ENCODE assay signal across 10 mouse cellular contexts in genomic region chr4:139093196-139093530, GRCm38 (mm10). TPM values are rescaled to one million over a fixed set of nuclear protein-coding genes. Genes with fewer than 3 reads are reported as not detected.
DNase-seq lines count a peak whose midpoint lies in the region; ATAC-seq and TF ChIP-seq lines count a peak whose summit lies in the region.
"Had no signal": no experiment of that assay in that cellular context is flagged by ENCODE, and none has a peak within 500 bp of the region (broad histone marks: within the 10 kb centered on the region; RNA-seq: fewer than 3 reads in every experiment).

No protein-coding gene starts in this region.

- no peak for DNase-seq in kidney, adult 18-20 months
- no peak for DNase-seq in embryonic facial prominence, embryonic 11.5 days (ENCODE audit: low spot score)
- no peak for DNase-seq in intestine, embryonic 14.5 days (ENCODE audit: low spot score)
- DNase-seq in midbrain, postnatal 0 days (ENCODE audit: low spot score), result no peak
- DNase-seq in frontal cortex, postnatal 10 days (ENCODE audit: low spot score in 2 of 2), result no peak
- DNase-seq in gastrocnemius, adult 8-10 months (ENCODE audit: low spot score in 2 of 2), result no peak
- no peak for DNase-seq in kidney, postnatal 14 days
- DNase-seq: cerebellum, postnatal 36 days had no signal

- WGBS in kidney, embryonic 14.5 days, result 21% methylated on average over 13 of the region's 13 CpGs
- whole genome bisulfite sequencing in embryonic facial prominence, embryonic 11.5 days, result 14% methylated on average over 13 of the region's 13 CpGs
- WGBS in intestine, embryonic 14.5 days, result 25% methylated on average over 13 of the region's 13 CpGs
- WGBS in midbrain, postnatal 0 days, result 23% methylated on average over 13 of the region's 13 CpGs

- H3K9ac ChIP-seq in kidney, embryonic 14.5 days (ENCODE audit: low read depth, low read length), result peak overlapping the region; percentile 77; the same call in 1 of the 2 replicates
- peak overlapping the region; percentile 85 for H3K9ac ChIP-seq in embryonic facial prominence, embryonic 11.5 days (replicated peaks; ENCODE audit: low read length)
- peak overlapping the region; percentile 73 for H3K9ac ChIP-seq in intestine, embryonic 14.5 days (ENCODE audit: low read length)
- H3K9ac ChIP-seq in midbrain, postnatal 0 days (replicated peaks; ENCODE audit: low read length, poor library complexity, severe bottlenecking), result peak overlapping the region; percentile 51; the same call in 1 of the 2 replicates

- H3K9me3 ChIP-seq in kidney, embryonic 14.5 days (ENCODE audit: control insufficient read depth, low read length), result no peaks in the 10 kb centered on the region; the same call in 1 of the 2 replicates
- no peaks in the 10 kb centered on the region for H3K9me3 ChIP-seq in embryonic facial prominence, embryonic 11.5 days (replicated peaks; ENCODE audit: control insufficient read depth, low read length)
- peaks cover 8% of the 10 kb centered on the region for H3K9me3 ChIP-seq in intestine, embryonic 14.5 days (ENCODE audit: control insufficient read depth, low read length)
- no peaks in the 10 kb centered on the region for H3K9me3 ChIP-seq in midbrain, postnatal 0 days (ENCODE audit: low read length)

- H3K4me2 ChIP-seq in kidney, embryonic 14.5 days (replicated peaks; ENCODE audit: low read depth, low read length), result peak overlapping the region; percentile 97
- H3K4me2 ChIP-seq in embryonic facial prominence, embryonic 11.5 days (ENCODE audit: low read depth, low read length), result peak overlapping the region; percentile 82
- peak overlapping the region; percentile 89 for H3K4me2 ChIP-seq in intestine, embryonic 14.5 days (ENCODE audit: low read length)
- H3K4me2 ChIP-seq in midbrain, postnatal 0 days (ENCODE audit: low read depth, low read length, poor library complexity, severe bottlenecking), result peak overlapping the region; percentile 86

- H3K4me1 ChIP-seq in kidney, embryonic 14.5 days (ENCODE audit: control insufficient read depth, insufficient read depth, low read length), result peaks cover 22% of the 10 kb centered on the region
- H3K4me1 ChIP-seq in embryonic facial prominence, embryonic 11.5 days (ENCODE audit: control insufficient read depth, insufficient read depth, low read length), result peaks cover 3% of the 10 kb centered on the region; the same call in 1 of the 2 replicates
- H3K4me1 ChIP-seq in intestine, embryonic 14.5 days (replicated peaks; ENCODE audit: control insufficient read depth, insufficient read depth, low read length), result peaks cover 10% of the 10 kb centered on the region; the same call in 1 of the 2 replicates
- H3K4me1 ChIP-seq in midbrain, postnatal 0 days (ENCODE audit: insufficient read depth, low read length), result no peaks in the 10 kb centered on the region

- H3K36me3 ChIP-seq in kidney, embryonic 14.5 days (ENCODE audit: control insufficient read depth, insufficient read depth, low read length), result no peaks in the 10 kb centered on the region
- no peaks in the 10 kb centered on the region for H3K36me3 ChIP-seq in embryonic facial prominence, embryonic 11.5 days (replicated peaks; ENCODE audit: control insufficient read depth, insufficient read depth, low read depth, low read length)
- H3K36me3 ChIP-seq in intestine, embryonic 14.5 days (ENCODE audit: control insufficient read depth, insufficient read depth, low read length), result 0 out of 2 replicates have a peak, but pooled peaks cover 3% of the 10 kb centered on the region
- H3K36me3 ChIP-seq in midbrain, postnatal 0 days (ENCODE audit: insufficient read depth, low read length), result no peaks in the 10 kb centered on the region
- H3K36me3 ChIP-seq: G1E had no signal

- no peak for TF ChIP-seq CTCF in midbrain, postnatal 0 days (IDR thresholded peaks at IDR 0.05)

- no peak overlapping the region for H3K27ac ChIP-seq in kidney, embryonic 14.5 days (ENCODE audit: low read depth, low read length)
- no peak overlapping the region for H3K27ac ChIP-seq in embryonic facial prominence, embryonic 11.5 days (replicated peaks; ENCODE audit: low read depth, low read length)
- H3K27ac ChIP-seq in intestine, embryonic 14.5 days (ENCODE audit: low read depth), result no peak overlapping the region
- no peak overlapping the region for H3K27ac ChIP-seq in midbrain, postnatal 0 days (ENCODE audit: low read depth, low read length)

- peak; percentile 30 for ATAC-seq in kidney, embryonic 14.5 days (ENCODE audit: low FRiP score, low TSS enrichment)
- no peak for ATAC-seq in embryonic facial prominence, embryonic 11.5 days (replicated peaks; ENCODE audit: insufficient number of reproducible peaks, low FRiP score, low TSS enrichment, low read depth)
- no peak; the same call in 1 of the 2 replicates for ATAC-seq in intestine, embryonic 14.5 days (replicated peaks; ENCODE audit: low FRiP score, low TSS enrichment, low read depth)
- no peak for ATAC-seq in midbrain, postnatal 0 days (ENCODE audit: low FRiP score)

- peak overlapping the region; percentile 69 for H3K4me3 ChIP-seq in kidney, embryonic 14.5 days (ENCODE audit: low read length)
- peak overlapping the region; percentile 63 for H3K4me3 ChIP-seq in embryonic facial prominence, embryonic 11.5 days (ENCODE audit: low read depth, low read length)
- H3K4me3 ChIP-seq in intestine, embryonic 14.5 days (ENCODE audit: low read depth, low read length), result peak overlapping the region; percentile 71
- peak overlapping the region; percentile 53 for H3K4me3 ChIP-seq in midbrain, postnatal 0 days (ENCODE audit: low read depth, low read length)

- H3K27me3 ChIP-seq in kidney, embryonic 14.5 days (ENCODE audit: control insufficient read depth, insufficient read depth, low read length), result 0 out of 2 replicates have a peak, but pooled peaks cover 3% of the 10 kb centered on the region
- peaks cover 5% of the 10 kb centered on the region; the same call in 1 of the 2 replicates for H3K27me3 ChIP-seq in embryonic facial prominence, embryonic 11.5 days (ENCODE audit: control insufficient read depth, insufficient read depth, low read length)
- peaks cover 25% of the 10 kb centered on the region; the same call in 1 of the 2 replicates for H3K27me3 ChIP-seq in intestine, embryonic 14.5 days (replicated peaks; ENCODE audit: control insufficient read depth, insufficient read depth, low read length)
- H3K27me3 ChIP-seq in midbrain, postnatal 0 days (ENCODE audit: insufficient read depth, low read length), result peaks cover 31% of the 10 kb centered on the region

RNA-seq across cellular contexts. Expression of gene Nbl1, which starts 0.4 kb away (rescaled TPM):
- polyA plus RNA-seq in kidney, embryonic 14.5 days (2014; fragmentation: Nextera tagmentation; extraction: Ambion mirVana), result 15.5 and 22.3 TPM in 2 replicates
- 91.6 and 106 TPM in 2 replicates for polyA plus RNA-seq in embryonic facial prominence, embryonic 11.5 days (2014; fragmentation: Nextera tagmentation; extraction: Ambion mirVana)
- polyA plus RNA-seq in intestine, embryonic 14.5 days (2014; fragmentation: Nextera tagmentation; extraction: Ambion mirVana), result 50.5 and 55.5 TPM in 2 replicates
- total RNA-seq in midbrain, postnatal 0 days (2014; rRNA removed), result 60.7 and 62.2 TPM in 2 replicates
- polyA plus RNA-seq in midbrain, postnatal 0 days (2015; fragmentation: Nextera tagmentation; extraction: Ambion mirVana), result 53.4 and 55.7 TPM in 2 replicates
- 10 to 100 TPM; 11.6 to 26.3 (median 16.5) TPM for total RNA-seq in gastrocnemius, adult 8-10 months (2022)

RNA-seq across cellular contexts. Expression of gene Htr6, which starts 17.8 kb away (rescaled TPM):
- polyA plus RNA-seq in kidney, embryonic 14.5 days (2014; fragmentation: Nextera tagmentation; extraction: Ambion mirVana), result 0.10 and 0.12 TPM in 2 replicates
- polyA plus RNA-seq in embryonic facial prominence, embryonic 11.5 days (2014; fragmentation: Nextera tagmentation; extraction: Ambion mirVana), result 0.49 and 0.56 TPM in 2 replicates
- 0.16 and 0.20 TPM in 2 replicates for polyA plus RNA-seq in intestine, embryonic 14.5 days (2014; fragmentation: Nextera tagmentation; extraction: Ambion mirVana)
- 4.2 and 5.9 TPM in 2 replicates for total RNA-seq in midbrain, postnatal 0 days (2014; rRNA removed)
- 1.0 and 1.1 TPM in 2 replicates for polyA plus RNA-seq in midbrain, postnatal 0 days (2015; fragmentation: Nextera tagmentation; extraction: Ambion mirVana)
- total RNA-seq in gastrocnemius, adult 8-10 months (2022), result not detected
- total RNA-seq: G1E had no signal
- polyA plus RNA-seq: G1E had no signal

RNA-seq across cellular contexts. Expression of gene Minos1, which starts 37.8 kb away (rescaled TPM):
- 509 and 677 TPM in 2 replicates for polyA plus RNA-seq in kidney, embryonic 14.5 days (2014; fragmentation: Nextera tagmentation; extraction: Ambion mirVana)
- polyA plus RNA-seq in embryonic facial prominence, embryonic 11.5 days (2014; fragmentation: Nextera tagmentation; extraction: Ambion mirVana), result 492 and 522 TPM in 2 replicates
- polyA plus RNA-seq in intestine, embryonic 14.5 days (2014; fragmentation: Nextera tagmentation; extraction: Ambion mirVana), result 530 and 580 TPM in 2 replicates
- total RNA-seq in midbrain, postnatal 0 days (2014; rRNA removed), result 21.9 and 31.0 TPM in 2 replicates
- 377 and 397 TPM in 2 replicates for polyA plus RNA-seq in midbrain, postnatal 0 days (2015; fragmentation: Nextera tagmentation; extraction: Ambion mirVana)
- 100 to 1,000 TPM; 289 to 395 (median 341) TPM for total RNA-seq in gastrocnemius, adult 8-10 months (2022)
